Mouse (Mus musculus): ENCODE measurements at regions not wholly inside any gene's neighbourhood (a gene's known extent, or its start where the extent isn't known, plus 50 kb on each side); places are given as distances from the start of the nearest gene placed in this dataset.

- DNase-seq (ENCODE audit: low spot score), result no peak
Measured at GRCm38 (mm10) chr2:117023436-117023835, 97.7 kb upstream of the Spred1 start.

DNA sequence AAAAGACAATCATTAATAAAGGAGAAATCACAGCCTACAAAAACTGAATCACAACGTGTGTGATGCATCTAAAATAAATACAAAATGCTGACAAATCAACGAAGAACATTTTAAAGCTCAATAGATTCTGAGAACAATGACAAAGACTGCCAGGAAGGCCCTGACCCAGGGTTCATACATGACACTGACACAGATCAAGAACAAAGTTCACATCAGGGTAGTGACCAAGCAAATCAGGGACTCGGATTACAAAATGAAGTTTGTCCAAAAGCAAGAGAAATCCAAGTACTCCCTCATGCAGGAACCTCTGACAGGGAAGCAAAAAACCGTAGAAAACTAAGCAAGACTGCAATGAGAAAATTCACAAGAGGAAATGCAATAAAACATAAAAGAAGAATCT, 94.1 kb upstream of the Spred1 start:
- DNase-seq (ENCODE audit: low spot score), result no peak

- no peak for DNase-seq (ENCODE audit: low spot score)
Measured at GRCm38 (mm10) chr2:117028771-117029170, 92.4 kb upstream of the Spred1 start.

DNA sequence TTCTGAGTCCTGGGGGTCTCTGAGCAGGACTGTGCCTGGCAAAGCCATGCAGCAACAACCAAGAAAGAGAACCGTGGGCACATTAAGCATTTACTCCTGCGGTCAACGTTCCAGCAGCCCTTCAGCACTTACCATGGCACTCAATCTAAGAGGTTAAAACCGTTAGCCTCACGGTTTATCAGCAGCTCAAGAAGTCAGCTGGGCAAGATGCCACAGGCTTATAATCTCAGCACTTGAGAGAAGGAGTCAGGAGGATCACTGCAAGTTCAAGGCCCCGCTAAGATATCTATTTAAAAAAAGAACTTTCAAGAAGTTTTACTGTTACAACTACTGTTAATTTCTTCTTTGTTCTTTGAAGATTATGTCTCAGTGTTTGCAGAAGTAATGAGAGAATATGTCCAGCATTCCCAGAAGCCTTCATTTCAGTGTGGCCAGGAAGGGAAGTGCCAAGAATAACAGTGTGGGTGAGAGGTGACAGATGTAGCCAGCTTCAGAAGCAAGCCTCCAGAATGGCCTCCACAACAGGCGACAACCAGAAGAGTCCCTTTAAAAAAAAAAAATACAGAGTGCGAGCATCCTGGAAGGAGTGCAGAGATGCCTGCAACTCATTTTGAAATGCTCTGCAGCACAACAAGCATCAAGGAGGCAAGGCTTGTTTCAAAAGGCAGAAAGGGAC, 84.8 kb upstream of the Spred1 start:
- DNase-seq (ENCODE audit: low spot score), result no peak

- DNase-seq (ENCODE audit: low spot score), result no peak
Measured at GRCm38 (mm10) chr2:117040211-117040610, 81.0 kb upstream of the Spred1 start.

- no peak for DNase-seq (ENCODE audit: low spot score)
Measured at GRCm38 (mm10) chr2:117043831-117044230, 77.3 kb upstream of the Spred1 start.

DNA sequence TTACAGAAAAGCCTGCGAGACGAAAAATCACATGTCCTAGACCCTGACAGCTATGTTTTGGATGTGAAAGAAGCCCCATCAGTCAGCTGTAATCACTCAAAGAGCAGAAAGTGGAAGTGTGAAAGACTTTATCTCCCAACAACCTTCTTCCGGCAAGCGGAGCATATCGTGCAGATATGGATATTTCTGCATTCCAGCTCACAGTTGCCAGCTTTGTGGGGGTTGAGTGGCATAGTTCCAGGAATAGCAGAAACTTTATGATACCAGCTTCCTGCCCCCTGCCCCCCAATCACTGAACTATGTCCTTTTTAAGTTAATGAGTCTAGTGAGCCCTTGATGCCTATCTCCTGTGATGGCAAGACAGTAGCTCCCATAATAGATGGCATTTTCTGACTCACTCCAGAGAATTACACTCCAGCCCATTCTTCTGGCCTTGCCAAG, 72.9 kb upstream of the Spred1 start:
- no peak for DNase-seq (ENCODE audit: low spot score)

DNA sequence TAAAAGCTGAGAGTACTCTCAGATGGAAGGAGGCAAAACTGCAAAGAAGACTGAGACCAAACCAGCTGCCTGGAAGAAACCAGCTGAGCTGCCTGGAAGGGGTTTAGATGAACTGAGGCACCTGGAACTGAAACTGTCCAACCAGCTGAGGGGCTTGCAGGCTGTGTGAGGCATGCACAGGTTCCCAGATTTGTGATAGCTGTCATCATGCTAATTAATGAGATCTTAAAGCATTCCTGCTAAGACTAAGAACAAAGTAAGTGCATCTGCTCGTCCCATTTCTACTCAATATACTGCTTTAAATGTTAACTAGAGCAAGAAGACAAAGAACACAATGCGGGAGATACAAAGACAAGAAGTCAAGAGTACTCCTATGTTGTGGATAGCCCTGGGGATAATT, 71.1 kb upstream of the Spred1 start:
- DNase-seq (ENCODE audit: low spot score), result no peak

DNA sequence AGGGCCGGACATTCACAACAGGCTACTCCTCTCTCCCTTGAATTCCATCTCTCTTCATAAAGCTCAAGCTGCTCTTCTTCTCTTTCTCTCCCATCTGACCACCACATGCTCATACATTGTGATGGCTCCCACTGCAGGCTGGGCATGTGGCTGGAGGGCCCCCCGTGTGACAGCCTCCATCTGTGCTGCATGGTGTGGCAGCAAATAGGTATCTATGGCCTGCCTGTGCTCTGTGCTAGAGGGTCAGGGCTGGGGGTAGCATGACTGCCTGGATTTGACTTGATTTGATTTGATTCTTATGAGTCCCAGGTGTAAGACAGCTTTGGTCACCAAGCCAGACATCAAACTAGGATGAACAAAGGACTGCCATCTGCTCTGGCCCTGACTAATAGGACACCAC, 57.0 kb upstream of the Spred1 start:
- DNase-seq (ENCODE audit: low spot score), result peak; percentile 10

GRCm38 (mm10) chr2:117070348-117070747, 50.8 kb upstream of the Spred1 start:
- no peak for DNase-seq (ENCODE audit: low spot score)

- DNase-seq (ENCODE audit: low spot score), result no peak
Measured at GRCm38 (mm10) chr2:117071098-117071497, 50.1 kb upstream of the Spred1 start.

All from retina, embryonic 14.5 days (tissue).